Mouse (Mus musculus): ENCODE results near the gene Hnrnpab. TPM values are rescaled to one million over a fixed set of nuclear protein-coding genes. Genes with fewer than 3 reads are reported as not detected.
"Not testable (repeated sequence)": the region's sequence is repeated elsewhere in the genome, so short reads cannot be mapped to it uniquely, and the experiment has no call there.

Hnrnpab gene
- polyA plus RNA-seq, 1 experiment from 2014 or later: 204 TPM

DNA sequence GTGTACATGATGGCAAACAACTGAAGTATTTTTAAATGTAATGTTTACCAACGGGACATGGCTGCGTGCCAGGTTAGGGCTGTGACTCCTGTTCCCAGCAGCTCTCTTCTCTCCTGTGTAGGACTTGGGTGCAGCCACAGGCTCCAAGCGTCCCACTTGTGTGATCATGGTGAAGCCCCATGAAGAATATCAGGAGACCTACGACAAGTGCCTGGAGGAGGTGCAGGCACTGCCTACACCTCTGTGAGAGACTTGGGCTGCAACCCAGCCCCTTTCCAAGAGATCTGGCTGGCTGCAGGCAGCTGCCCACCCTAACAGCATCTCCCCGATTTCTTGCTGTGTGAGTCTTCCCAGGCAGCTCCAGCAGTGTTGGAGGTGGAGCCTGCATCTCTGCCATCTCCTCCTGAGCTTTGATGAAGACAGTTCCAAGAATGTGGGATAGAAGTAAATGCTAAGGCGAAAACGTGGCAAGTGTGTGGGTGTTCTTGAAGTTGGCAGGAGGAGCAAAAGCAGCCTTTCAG is 16.4 kb upstream of the Hnrnpab start:
- 74% methylated on average over 7 of the region's 7 CpGs for WGBS
- Histone ChIP-seq H3K36me3 (ENCODE audit: control insufficient read depth, insufficient read depth, low read length) (peaks cover 31% of the 10 kb centered on the region), H3K4me3 (ENCODE audit: low read depth, low read length) (no peak overlapping the region), H3K9me3 (ENCODE audit: control insufficient read depth, low read length) (no peaks in the 10 kb centered on the region), H3K27me3 (ENCODE audit: control insufficient read depth, insufficient read depth, low read length) (no peaks in the 10 kb centered on the region), H3K4me1 (replicated peaks; ENCODE audit: control insufficient read depth, insufficient read depth) (peaks cover 2% of the 10 kb centered on the region; the same call in 1 of the 2 replicates), H3K9ac (ENCODE audit: low read length) (no peak overlapping the region), H3K27ac (replicated peaks) (no peak overlapping the region), H3K4me2 (replicated peaks; ENCODE audit: low read depth) (no peak overlapping the region)
- TF ChIP-seq EP300 (optimal IDR thresholded peaks at IDR 0.05) (no peak), CTCF (IDR thresholded peaks at IDR 0.05; ENCODE audit: low read depth) (no peak)
- no peak for ATAC-seq (ENCODE audit: low FRiP score, low TSS enrichment)
- peak; percentile 57 for DNase-seq (ENCODE audit: low spot score)

GRCm38 (mm10) chr11:51621776-51622175 is 15.1 kb upstream of the Hnrnpab start:
- Histone ChIP-seq H3K4me1 (replicated peaks; ENCODE audit: control insufficient read depth, insufficient read depth) (peaks cover 2% of the 10 kb centered on the region; the same call in 1 of the 2 replicates), H3K9ac (ENCODE audit: low read length) (no peak overlapping the region), H3K9me3 (ENCODE audit: control insufficient read depth, low read length) (no peaks in the 10 kb centered on the region), H3K4me2 (replicated peaks; ENCODE audit: low read depth) (no peak overlapping the region), H3K27me3 (ENCODE audit: control insufficient read depth, insufficient read depth, low read length) (no peaks in the 10 kb centered on the region), H3K4me3 (ENCODE audit: low read depth, low read length) (no peak overlapping the region), H3K27ac (replicated peaks) (no peak overlapping the region), H3K36me3 (ENCODE audit: control insufficient read depth, insufficient read depth, low read length) (peaks cover 20% of the 10 kb centered on the region)
- WGBS: 90% methylated on average over 2 of the region's 2 CpGs
- TF ChIP-seq CTCF (IDR thresholded peaks at IDR 0.05; ENCODE audit: low read depth): no peak
- no peak for TF ChIP-seq EP300 (optimal IDR thresholded peaks at IDR 0.05)
- no peak for ATAC-seq (ENCODE audit: low FRiP score, low TSS enrichment)
- no peak for DNase-seq (ENCODE audit: low spot score)

GRCm38 (mm10) chr11:51620084-51620483 is 13.4 kb upstream of the Hnrnpab start:
- ATAC-seq (ENCODE audit: low FRiP score, low TSS enrichment) (no peak), DNase-seq (ENCODE audit: low spot score) (no peak)
- no peaks in the 10 kb centered on the region for H3K27me3 ChIP-seq (ENCODE audit: control insufficient read depth, insufficient read depth, low read length)
- peak overlapping the region; percentile 85 for H3K9ac ChIP-seq (ENCODE audit: low read length)
- WGBS: 0% methylated on average over 11 of the region's 11 CpGs
- peak overlapping the region; percentile 83 for H3K4me3 ChIP-seq (ENCODE audit: low read depth, low read length)
- H3K4me1 ChIP-seq (replicated peaks; ENCODE audit: control insufficient read depth, insufficient read depth): peaks cover 2% of the 10 kb centered on the region; the same call in 1 of the 2 replicates
- H3K9me3 ChIP-seq (ENCODE audit: control insufficient read depth, low read length): no peaks in the 10 kb centered on the region
- H3K27ac ChIP-seq (replicated peaks): peak overlapping the region; percentile 84
- peak overlapping the region; percentile 82 for H3K4me2 ChIP-seq (replicated peaks; ENCODE audit: low read depth)
- TF ChIP-seq EP300 (optimal IDR thresholded peaks at IDR 0.05) (no peak), CTCF (IDR thresholded peaks at IDR 0.05; ENCODE audit: low read depth) (no peak)
- peaks cover 20% of the 10 kb centered on the region for H3K36me3 ChIP-seq (ENCODE audit: control insufficient read depth, insufficient read depth, low read length)

DNA sequence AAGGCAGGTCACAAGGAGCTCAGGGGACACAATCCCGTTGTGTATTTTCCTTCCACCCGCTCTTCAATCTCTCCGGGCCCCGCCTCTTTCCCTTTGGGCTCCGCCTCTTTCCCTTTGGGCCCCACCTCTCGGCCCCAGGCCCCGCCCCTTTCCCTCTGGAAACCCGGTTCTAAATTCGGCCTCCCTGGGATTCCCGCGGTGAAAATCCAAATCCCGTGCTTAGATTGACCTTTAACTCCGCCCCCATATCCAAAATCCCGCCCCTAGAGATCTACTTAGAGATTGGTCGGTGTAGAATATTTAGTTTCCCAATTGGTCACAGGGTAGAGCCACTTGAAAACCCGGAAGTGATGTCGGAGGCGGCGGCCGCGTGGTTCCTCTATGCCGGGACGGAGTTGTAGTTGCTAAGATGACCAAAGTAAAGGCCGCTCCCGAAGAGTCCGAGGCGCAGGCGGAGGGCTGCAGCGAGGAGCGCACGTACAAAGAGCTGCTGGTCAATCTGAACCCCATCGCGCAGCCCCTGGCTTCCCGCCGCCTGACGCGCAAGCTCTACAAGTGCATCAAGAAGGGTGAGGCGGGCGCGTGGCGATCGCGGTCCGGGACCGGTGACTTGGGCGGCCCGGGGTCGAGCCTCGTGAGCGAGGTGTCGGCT is 12.9 kb upstream of the Hnrnpab start, which contains the start of gene Nhp2:
Gene Nhp2, plus strand, starts transcription at position 327 of the 652 bp plus-strand sequence.
- Histone ChIP-seq H3K9ac (ENCODE audit: low read length) (peak within 1 kb of the TSS; percentile 85), H3K4me1 (replicated peaks; ENCODE audit: control insufficient read depth, insufficient read depth) (peaks cover 5% of the 10 kb centered on the region), H3K9me3 (ENCODE audit: control insufficient read depth, low read length) (no peaks in the 10 kb centered on the region), H3K4me3 (ENCODE audit: low read depth, low read length) (peak within 1 kb of the TSS; percentile 83), H3K27ac (replicated peaks) (peak within 1 kb of the TSS; percentile 84), H3K36me3 (ENCODE audit: control insufficient read depth, insufficient read depth, low read length) (peaks cover 15% of the 10 kb centered on the region), H3K27me3 (ENCODE audit: control insufficient read depth, insufficient read depth, low read length) (no peaks in the 10 kb centered on the region), H3K4me2 (replicated peaks; ENCODE audit: low read depth) (peak within 1 kb of the TSS; percentile 82)
- no peak for TF ChIP-seq EP300 (optimal IDR thresholded peaks at IDR 0.05)
- TF ChIP-seq CTCF (IDR thresholded peaks at IDR 0.05; ENCODE audit: low read depth): no peak; the same call in 1 of the 2 replicates
- under 1% methylated on average over 51 of the region's 51 CpGs for WGBS
- peak; percentile 97 for DNase-seq (ENCODE audit: low spot score)
- peak; percentile 93 for ATAC-seq (ENCODE audit: low FRiP score, low TSS enrichment)

DNA sequence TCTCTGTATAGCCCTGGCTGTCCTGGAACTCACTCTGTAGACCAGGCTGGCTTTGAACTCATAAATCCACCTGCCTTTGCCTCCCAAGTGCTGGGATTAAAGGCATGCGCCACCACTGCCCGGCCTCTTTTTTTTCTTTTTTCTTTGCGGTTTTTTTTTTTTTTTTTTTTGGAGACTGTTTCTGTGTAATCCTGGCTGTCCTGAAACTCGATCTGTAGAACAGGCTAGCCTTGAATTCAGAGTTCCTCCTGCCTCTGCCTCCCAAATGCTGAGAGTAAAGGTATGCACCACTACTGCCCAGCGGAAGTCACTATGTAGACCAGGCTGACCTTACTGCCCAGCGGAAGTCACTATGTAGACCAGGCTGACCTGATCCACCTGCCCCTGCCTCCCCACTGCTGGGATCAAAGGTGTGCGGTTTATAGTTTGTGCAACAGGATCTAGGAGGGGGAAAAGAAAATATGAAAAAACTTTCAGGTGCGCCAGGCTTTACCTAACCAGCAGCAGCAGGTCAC is 12.3 kb upstream of the Hnrnpab start:
- Histone ChIP-seq H3K9me3 (ENCODE audit: control insufficient read depth, low read length) (no peaks in the 10 kb centered on the region), H3K4me1 (replicated peaks; ENCODE audit: control insufficient read depth, insufficient read depth) (peaks cover 5% of the 10 kb centered on the region), H3K4me3 (ENCODE audit: low read depth, low read length) (peak overlapping the region; percentile 28; the same call in 1 of the 2 replicates), H3K36me3 (ENCODE audit: control insufficient read depth, insufficient read depth, low read length) (0 out of 2 replicates have a peak, but pooled peaks cover 9% of the 10 kb centered on the region), H3K27ac (replicated peaks) (no peak overlapping the region), H3K4me2 (replicated peaks; ENCODE audit: low read depth) (peak overlapping the region; percentile 49), H3K27me3 (ENCODE audit: control insufficient read depth, insufficient read depth, low read length) (no peaks in the 10 kb centered on the region), H3K9ac (ENCODE audit: low read length) (no peak overlapping the region)
- 42% methylated on average over 8 of the region's 8 CpGs for WGBS
- ATAC-seq (ENCODE audit: low FRiP score, low TSS enrichment) (no peak; the same call in 1 of the 2 replicates), DNase-seq (ENCODE audit: low spot score) (no peak)
- TF ChIP-seq EP300 (optimal IDR thresholded peaks at IDR 0.05) (no peak), CTCF (IDR thresholded peaks at IDR 0.05; ENCODE audit: low read depth) (no peak)

DNA sequence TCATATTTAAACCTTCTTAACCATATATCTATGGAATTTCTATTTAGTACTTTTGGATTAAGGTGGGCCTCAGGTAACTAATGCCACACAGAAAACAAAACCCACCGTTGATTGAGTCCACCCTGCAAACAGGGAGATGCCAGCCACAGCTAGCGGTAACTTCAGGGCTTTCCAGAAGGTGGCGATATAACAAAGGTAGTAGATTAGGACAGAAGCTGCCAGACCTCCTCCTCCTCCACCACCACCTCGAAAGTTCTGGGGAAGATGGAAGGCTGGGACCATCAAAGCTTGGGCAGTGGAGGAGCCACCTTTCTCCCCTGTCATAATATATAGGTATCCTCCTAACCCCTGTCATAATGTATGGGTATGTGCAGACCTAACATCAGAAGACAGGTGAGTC is 11.0 kb upstream of the Hnrnpab start:
- ATAC-seq (ENCODE audit: low FRiP score, low TSS enrichment): no peak
- Histone ChIP-seq H3K4me1 (replicated peaks; ENCODE audit: control insufficient read depth, insufficient read depth) (peaks cover 5% of the 10 kb centered on the region), H3K36me3 (ENCODE audit: control insufficient read depth, insufficient read depth, low read length) (0 out of 2 replicates have a peak, but pooled peaks cover 4% of the 10 kb centered on the region), H3K9me3 (ENCODE audit: control insufficient read depth, low read length) (no peaks in the 10 kb centered on the region), H3K27ac (replicated peaks) (no peak overlapping the region), H3K4me2 (replicated peaks; ENCODE audit: low read depth) (no peak overlapping the region), H3K4me3 (ENCODE audit: low read depth, low read length) (no peak overlapping the region), H3K27me3 (ENCODE audit: control insufficient read depth, insufficient read depth, low read length) (no peaks in the 10 kb centered on the region), H3K9ac (ENCODE audit: low read length) (no peak overlapping the region)
- 2% methylated on average over 4 of the region's 4 CpGs for WGBS
- TF ChIP-seq EP300 (optimal IDR thresholded peaks at IDR 0.05): no peak
- peak; percentile 91 for TF ChIP-seq CTCF (IDR thresholded peaks at IDR 0.05; ENCODE audit: low read depth)
- DNase-seq (ENCODE audit: low spot score): peak; percentile 70

DNA sequence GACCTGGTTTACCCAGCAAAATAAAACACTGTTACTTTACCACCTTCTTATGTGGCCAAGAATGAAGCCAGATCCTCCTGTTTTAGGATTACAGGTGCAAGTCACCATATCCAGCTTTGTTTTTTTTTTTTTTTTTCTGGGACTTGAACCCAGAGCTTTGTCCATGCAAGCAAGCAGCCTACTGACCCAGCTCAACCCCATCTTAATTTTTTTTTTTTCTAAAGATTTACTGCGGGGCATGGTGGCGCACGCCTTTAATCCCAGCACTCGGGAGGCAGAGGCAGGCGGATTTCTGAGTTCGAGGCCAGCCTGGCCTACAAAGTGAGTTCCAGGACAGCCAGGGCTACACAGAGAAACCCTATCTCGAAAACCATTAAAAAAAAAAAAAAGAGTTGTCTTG is 9.5 kb upstream of the Hnrnpab start:
- 82% methylated on average over 7 of the region's 7 CpGs for WGBS
- H3K9me3 ChIP-seq (ENCODE audit: control insufficient read depth, low read length); H3K36me3 ChIP-seq (ENCODE audit: control insufficient read depth, insufficient read depth, low read length); H3K27me3 ChIP-seq (ENCODE audit: control insufficient read depth, insufficient read depth, low read length); DNase-seq (ENCODE audit: low spot score); ATAC-seq (ENCODE audit: low FRiP score, low TSS enrichment); H3K4me1 ChIP-seq (replicated peaks; ENCODE audit: control insufficient read depth, insufficient read depth): not testable (repeated sequence)
- Histone ChIP-seq H3K4me2 (replicated peaks; ENCODE audit: low read depth) (peak overlapping the region; percentile 53), H3K27ac (replicated peaks) (peak overlapping the region; percentile 93), H3K9ac (ENCODE audit: low read length) (peak overlapping the region; percentile 51), H3K4me3 (ENCODE audit: low read depth, low read length) (peak overlapping the region; percentile 25; the same call in 1 of the 2 replicates)

Measured in stomach, postnatal 0 days (tissue).